Mouse (Mus musculus) megakaryocyte, embryonic 14.5 days (primary cell): ENCODE measurements at regions not wholly inside any gene's neighbourhood (a gene's known extent, or its start where the extent isn't known, plus 50 kb on each side); places are given as distances from the start of the nearest gene placed in this dataset.
"Not testable (repeated sequence)": the region's sequence is repeated elsewhere in the genome, so short reads cannot be mapped to it uniquely, and the experiment has no call there.

Experiments used
- H3K27me3 ChIP-seq: replicated peaks from 2 replicates; pipeline ENCODE3; 2012; ENCODE audit warnings: inconsistent platforms
- H3K36me3 ChIP-seq: replicated peaks from 2 replicates; pipeline ENCODE3; 2012; ENCODE audit warnings: low read length, inconsistent platforms, mixed read lengths
- H3K4me1 ChIP-seq: 2 replicates; pipeline ENCODE4 v1.6.1; 2012; ENCODE audit warnings: inconsistent platforms
- H3K4me3 ChIP-seq: replicated peaks from 2 replicates; pipeline ENCODE3; 2012; ENCODE audit warnings: moderate library complexity, mild to moderate bottlenecking, inconsistent platforms
- H3K9me3 ChIP-seq: 2 replicates; pipeline ENCODE4 v1.6.1; 2012; ENCODE audit warnings: inconsistent platforms
- FLI1 ChIP-seq: IDR thresholded peaks from 2 replicates; pipeline ENCODE4 v1.6.1; 2012; ENCODE audit warnings: low read length, inconsistent platforms, mixed read lengths
- GATA1 ChIP-seq: IDR thresholded peaks from 3 replicates; pipeline ENCODE4 v1.6.1; 2012; ENCODE audit warnings: mixed read lengths, low read length, inconsistent platforms, borderline replicate concordance

- TF ChIP-seq GATA1: no peak
- no peak for TF ChIP-seq FLI1
- Histone ChIP-seq H3K27me3 (no peaks in the 10 kb centered on the region), H3K4me1 (peaks cover 7% of the 10 kb centered on the region; the same call in 1 of the 2 replicates), H3K9me3 (peaks cover 3% of the 10 kb centered on the region; the same call in 1 of the 2 replicates), H3K36me3 (no peaks in the 10 kb centered on the region), H3K4me3 (no peak overlapping the region)
Measured at GRCm38 (mm10) chr13:5550354-5550753, 310.9 kb upstream of the Klf6 start.

- H3K4me1 ChIP-seq: peaks cover 7% of the 10 kb centered on the region; the same call in 1 of the 2 replicates
- TF ChIP-seq GATA1 (no peak), FLI1 (no peak)
- peaks cover 3% of the 10 kb centered on the region; the same call in 1 of the 2 replicates for H3K9me3 ChIP-seq
- H3K4me3 ChIP-seq: no peak overlapping the region
- no peaks in the 10 kb centered on the region for H3K27me3 ChIP-seq
- no peaks in the 10 kb centered on the region for H3K36me3 ChIP-seq
Measured at GRCm38 (mm10) chr13:5551131-5551530, 310.2 kb upstream of the Klf6 start.

GRCm38 (mm10) chr13:5553461-5553860, 307.8 kb upstream of the Klf6 start:
- Histone ChIP-seq H3K27me3 (no peaks in the 10 kb centered on the region), H3K9me3 (peaks cover 3% of the 10 kb centered on the region; the same call in 1 of the 2 replicates), H3K4me1 (peaks cover 4% of the 10 kb centered on the region; the same call in 1 of the 2 replicates), H3K4me3 (no peak overlapping the region), H3K36me3 (no peaks in the 10 kb centered on the region)
- TF ChIP-seq GATA1 (no peak), FLI1 (no peak)

- Histone ChIP-seq H3K27me3 (no peaks in the 10 kb centered on the region), H3K4me1 (no peaks in the 10 kb centered on the region), H3K36me3 (no peaks in the 10 kb centered on the region), H3K9me3 (no peaks in the 10 kb centered on the region), H3K4me3 (no peak overlapping the region)
- TF ChIP-seq GATA1 (no peak), FLI1 (no peak)
Measured at GRCm38 (mm10) chr13:5558095-5558494, 303.2 kb upstream of the Klf6 start.

- H3K36me3 ChIP-seq: no peaks in the 10 kb centered on the region
- TF ChIP-seq FLI1 (no peak), GATA1 (no peak)
- peaks cover 4% of the 10 kb centered on the region; the same call in 1 of the 2 replicates for H3K4me1 ChIP-seq
Measured at GRCm38 (mm10) chr13:5566479-5566878, 294.8 kb upstream of the Klf6 start.

GRCm38 (mm10) chr13:5566896-5567295, 294.4 kb upstream of the Klf6 start:
- no peaks in the 10 kb centered on the region for H3K9me3 ChIP-seq
- H3K4me1 ChIP-seq: peaks cover 4% of the 10 kb centered on the region; the same call in 1 of the 2 replicates
- no peak overlapping the region for H3K4me3 ChIP-seq
- no peaks in the 10 kb centered on the region for H3K36me3 ChIP-seq
- H3K27me3 ChIP-seq: no peaks in the 10 kb centered on the region
- TF ChIP-seq FLI1 (no peak), GATA1 (no peak)

More at GRCm38 (mm10) chr13:5566479-5566878, 294.8 kb upstream of the Klf6 start:
- no peaks in the 10 kb centered on the region for H3K27me3 ChIP-seq
- no peak overlapping the region for H3K4me3 ChIP-seq
- H3K9me3 ChIP-seq: no peaks in the 10 kb centered on the region

- peaks cover 4% of the 10 kb centered on the region; the same call in 1 of the 2 replicates for H3K4me1 ChIP-seq
- no peaks in the 10 kb centered on the region for H3K9me3 ChIP-seq
- H3K27me3 ChIP-seq: no peaks in the 10 kb centered on the region
- no peak overlapping the region for H3K4me3 ChIP-seq
- TF ChIP-seq FLI1: no peak
- no peak for TF ChIP-seq GATA1
- no peaks in the 10 kb centered on the region for H3K36me3 ChIP-seq
Measured at GRCm38 (mm10) chr13:5569579-5569978, 291.7 kb upstream of the Klf6 start.

- no peak overlapping the region for H3K4me3 ChIP-seq
- H3K9me3 ChIP-seq: no peaks in the 10 kb centered on the region
- TF ChIP-seq FLI1: no peak
- no peak for TF ChIP-seq GATA1
- H3K4me1 ChIP-seq: peaks cover 4% of the 10 kb centered on the region; the same call in 1 of the 2 replicates
- no peaks in the 10 kb centered on the region for H3K27me3 ChIP-seq
- H3K36me3 ChIP-seq: no peaks in the 10 kb centered on the region
Measured at GRCm38 (mm10) chr13:5570386-5570785, 290.9 kb upstream of the Klf6 start.

GRCm38 (mm10) chr13:5576568-5576967, 284.7 kb upstream of the Klf6 start:
- no peaks in the 10 kb centered on the region for H3K27me3 ChIP-seq
- no peaks in the 10 kb centered on the region for H3K9me3 ChIP-seq
- H3K4me1 ChIP-seq: peaks cover 4% of the 10 kb centered on the region; the same call in 1 of the 2 replicates
- H3K4me3 ChIP-seq: no peak overlapping the region
- H3K36me3 ChIP-seq: no peaks in the 10 kb centered on the region
- TF ChIP-seq FLI1 (no peak), GATA1 (no peak)

- not testable (repeated sequence) for H3K4me3 ChIP-seq, H3K4me1 ChIP-seq
Measured at GRCm38 (mm10) chr13:5583681-5584080, 277.6 kb upstream of the Klf6 start.

GRCm38 (mm10) chr13:5587196-5587595, 274.1 kb upstream of the Klf6 start:
- Histone ChIP-seq H3K9me3 (no peaks in the 10 kb centered on the region), H3K4me3 (no peak overlapping the region), H3K4me1 (peaks cover 13% of the 10 kb centered on the region), H3K36me3 (no peaks in the 10 kb centered on the region), H3K27me3 (no peaks in the 10 kb centered on the region)
- TF ChIP-seq GATA1: no peak
- no peak for TF ChIP-seq FLI1

More at GRCm38 (mm10) chr13:5583681-5584080, 277.6 kb upstream of the Klf6 start:
- H3K9me3 ChIP-seq, H3K36me3 ChIP-seq, H3K27me3 ChIP-seq: not testable (repeated sequence)

- no peaks in the 10 kb centered on the region for H3K27me3 ChIP-seq
- TF ChIP-seq GATA1 (no peak), FLI1 (no peak)
- peaks cover 1% of the 10 kb centered on the region for H3K36me3 ChIP-seq
- H3K9me3 ChIP-seq: no peaks in the 10 kb centered on the region
- peak overlapping the region; percentile 62 for H3K4me3 ChIP-seq
- peaks cover 31% of the 10 kb centered on the region for H3K4me1 ChIP-seq
Measured at GRCm38 (mm10) chr13:5591286-5591685, 270.0 kb upstream of the Klf6 start.
